Mouse (Mus musculus) fat pad, adult 2 months (tissue): Measurements from ENCODE around the gene Jmy.
"Not testable (repeated sequence)": the region's sequence is repeated elsewhere in the genome, so short reads cannot be mapped to it uniquely, and the experiment has no call there.

Experiments
- DNase-seq: peaks from one replicate; pipeline ENCODE4 v3.0.0-alpha.2; 2011; ENCODE audit warnings: low read depth, low spot score; ENCODE audit errors: extremely low read depth

The Jmy gene

DNA sequence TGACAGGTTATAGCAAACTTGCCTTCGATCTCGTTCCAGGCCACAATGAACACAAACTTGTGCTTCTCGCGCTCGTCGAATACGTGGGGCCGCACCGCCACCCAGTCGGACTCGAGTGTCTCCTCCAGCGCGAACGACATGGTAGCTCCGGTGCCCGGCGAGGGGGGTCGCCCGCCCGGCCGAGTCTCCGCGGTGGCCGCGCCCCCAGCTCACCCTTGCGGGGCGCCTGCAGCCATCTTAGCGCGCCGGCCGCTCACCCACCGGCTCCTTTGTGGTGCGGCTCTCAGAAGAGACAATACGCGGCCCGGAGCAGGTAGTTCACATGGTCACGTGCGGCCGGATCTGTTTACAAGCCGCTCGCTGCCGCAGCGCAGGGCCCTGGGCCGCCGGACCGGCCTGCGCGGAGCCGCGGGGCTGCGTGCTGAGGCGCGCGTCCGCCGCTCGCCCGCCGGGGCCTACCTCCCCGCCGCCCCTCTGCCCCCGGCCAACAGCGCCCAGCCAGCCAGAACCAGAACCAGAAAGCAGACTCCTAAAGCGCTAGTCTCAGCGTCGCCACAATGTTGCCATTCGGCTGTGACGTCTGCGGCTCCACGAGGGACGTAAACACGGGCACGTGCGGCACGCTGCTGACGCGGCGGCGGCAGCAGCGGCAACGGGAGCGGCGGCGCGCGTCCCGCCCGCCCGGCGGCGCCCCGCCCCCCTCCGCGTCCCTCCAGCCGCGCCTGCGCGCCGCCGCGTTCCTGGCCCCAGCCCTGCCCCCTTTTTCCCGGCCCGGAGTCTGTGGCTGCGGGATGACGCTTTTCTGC is at the start of gene Jmy:
Gene Jmy, minus strand, starts transcription at position 642 of the 806 bp plus-strand sequence.
- no peak for DNase-seq

- DNase-seq, result no peak
These were observed 48.0 kb upstream of the Jmy start for GRCm38 (mm10) chr13:93547641-93548040.

GRCm38 (mm10) chr13:93546011-93546410 is 46.4 kb upstream of the Jmy start:
- peak; percentile 75 for DNase-seq

DNA sequence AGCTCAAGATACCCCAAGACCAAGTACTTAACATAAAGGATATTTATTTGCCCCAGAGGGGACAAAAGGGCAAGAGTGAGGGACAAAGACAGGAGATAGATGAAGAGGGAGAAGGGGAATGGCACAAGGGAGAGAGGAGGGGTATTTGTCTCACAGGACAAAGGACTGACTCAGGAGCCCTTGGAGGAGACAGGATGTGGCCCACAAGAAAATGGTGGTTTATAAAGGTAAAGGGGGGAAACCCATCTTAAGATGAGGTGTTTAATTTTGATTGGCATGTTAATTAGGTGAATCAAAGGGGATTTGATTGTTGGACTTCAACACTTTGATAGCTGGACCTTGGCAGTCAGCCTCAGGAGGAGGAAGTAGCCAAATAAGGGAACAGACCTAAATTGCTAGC is 44.7 kb upstream of the Jmy start:
- DNase-seq, result no peak

DNA sequence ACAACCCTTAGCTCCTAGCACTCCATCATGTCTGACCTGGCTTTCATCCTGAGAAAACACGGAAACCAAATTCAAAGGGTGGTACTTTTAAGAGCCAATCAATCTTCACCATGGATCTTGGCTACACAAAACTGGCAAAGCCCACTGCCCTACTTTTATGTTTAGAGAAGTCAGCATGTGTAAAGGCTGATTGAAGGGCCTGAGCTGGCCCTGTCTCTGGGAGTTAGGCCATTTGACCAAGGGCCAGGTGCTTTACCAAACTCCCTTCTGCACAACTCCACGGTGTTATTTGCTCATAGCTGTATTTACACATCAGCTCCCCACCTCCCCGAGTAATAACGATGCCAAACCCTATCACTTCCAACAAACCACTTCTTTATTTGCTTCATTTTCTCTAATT is 39.7 kb upstream of the Jmy start:
- no peak for DNase-seq

DNA sequence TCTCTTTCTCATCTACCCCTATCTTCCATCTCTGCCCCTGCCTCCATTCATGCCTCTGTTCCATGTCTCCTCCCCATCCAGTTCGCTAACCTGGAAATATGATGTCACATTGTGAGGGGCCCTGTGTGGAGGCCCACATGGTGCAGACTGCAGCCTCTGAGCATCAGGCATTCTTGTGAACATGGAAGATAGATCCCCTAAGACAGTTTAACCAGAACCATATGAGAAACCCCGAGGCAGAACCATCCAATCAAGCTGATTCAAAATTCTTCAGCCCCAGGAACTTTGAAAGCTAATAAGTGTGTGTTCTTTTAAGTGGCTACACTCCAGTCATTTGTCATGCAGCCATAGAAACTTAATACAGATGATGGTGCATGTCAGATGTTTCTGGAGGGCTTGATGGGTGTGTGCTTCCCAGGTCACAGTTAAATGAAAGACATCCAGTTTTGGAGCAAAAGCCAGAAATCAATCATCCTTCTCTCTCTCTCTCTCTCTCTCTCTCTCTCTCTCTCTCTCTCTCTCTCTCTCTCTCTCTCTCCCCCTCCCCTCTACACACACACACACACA is 19.2 kb upstream of the Jmy start:
- DNase-seq, result no peak

DNA sequence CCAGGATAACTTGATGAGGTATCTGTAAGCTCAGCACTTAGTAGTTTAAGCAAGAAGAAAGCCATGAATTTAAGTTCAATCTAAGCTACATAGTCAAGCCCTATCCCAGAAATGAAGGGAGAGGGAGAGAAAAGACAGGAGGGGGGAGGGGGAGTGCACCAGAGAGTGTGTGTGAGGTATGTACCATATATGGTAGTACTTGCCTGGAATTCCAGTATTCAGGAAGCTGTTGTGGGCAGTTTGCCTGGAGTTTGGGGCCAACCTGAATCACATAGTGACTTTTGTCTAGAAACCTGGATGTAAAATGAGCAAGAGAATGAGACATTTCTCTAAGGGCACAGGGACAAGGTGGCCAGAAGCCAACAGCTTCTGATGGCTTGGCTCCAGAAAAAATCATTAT is 17.6 kb upstream of the Jmy start:
- no peak for DNase-seq

GRCm38 (mm10) chr13:93514000-93514795 is 14.6 kb upstream of the Jmy start:
- DNase-seq, result no peak

DNA sequence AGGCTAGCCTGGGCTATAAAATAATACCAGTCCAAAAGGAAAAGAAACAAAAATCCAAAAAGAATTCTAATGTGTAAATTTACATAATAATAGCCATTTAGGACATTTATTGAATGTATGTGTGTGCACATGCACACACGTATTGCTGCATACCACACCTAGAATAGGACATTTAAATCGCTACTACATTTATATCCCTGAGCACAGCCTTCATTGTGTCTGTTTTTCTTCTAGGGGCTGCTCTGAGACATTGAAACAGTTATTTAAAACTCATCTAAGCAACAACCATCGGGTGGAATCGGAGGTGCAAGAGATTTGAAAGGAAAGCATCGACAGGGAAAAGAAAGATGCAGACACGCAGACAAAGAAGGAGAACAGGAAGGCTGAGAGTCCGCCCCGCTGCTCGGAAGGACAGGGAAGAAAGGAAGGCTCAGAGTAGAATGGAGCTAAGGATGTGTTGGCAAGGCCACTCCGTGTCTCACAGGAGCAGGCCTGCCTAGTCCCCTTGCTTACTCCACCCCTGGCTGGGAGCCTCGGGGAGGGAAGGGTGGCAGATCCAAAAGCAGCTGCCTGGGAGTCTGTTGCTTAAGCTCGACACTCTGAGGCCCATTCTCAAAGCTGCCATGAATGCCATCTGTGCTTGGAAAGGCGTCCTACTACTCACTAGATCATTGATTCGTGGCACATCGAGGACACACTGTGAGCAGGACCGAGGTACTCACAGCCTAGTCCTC is 11.0 kb upstream of the Jmy start:
- no peak for DNase-seq

- DNase-seq, result not testable (repeated sequence)
These were observed 7.3 kb upstream of the Jmy start for GRCm38 (mm10) chr13:93506920-93507319.

GRCm38 (mm10) chr13:93501724-93502123 is 2.1 kb upstream of the Jmy start:
- DNase-seq, result no peak

- no peak for DNase-seq
These were observed 495 bp upstream of the Jmy start for GRCm38 (mm10) chr13:93499973-93500633.

DNA sequence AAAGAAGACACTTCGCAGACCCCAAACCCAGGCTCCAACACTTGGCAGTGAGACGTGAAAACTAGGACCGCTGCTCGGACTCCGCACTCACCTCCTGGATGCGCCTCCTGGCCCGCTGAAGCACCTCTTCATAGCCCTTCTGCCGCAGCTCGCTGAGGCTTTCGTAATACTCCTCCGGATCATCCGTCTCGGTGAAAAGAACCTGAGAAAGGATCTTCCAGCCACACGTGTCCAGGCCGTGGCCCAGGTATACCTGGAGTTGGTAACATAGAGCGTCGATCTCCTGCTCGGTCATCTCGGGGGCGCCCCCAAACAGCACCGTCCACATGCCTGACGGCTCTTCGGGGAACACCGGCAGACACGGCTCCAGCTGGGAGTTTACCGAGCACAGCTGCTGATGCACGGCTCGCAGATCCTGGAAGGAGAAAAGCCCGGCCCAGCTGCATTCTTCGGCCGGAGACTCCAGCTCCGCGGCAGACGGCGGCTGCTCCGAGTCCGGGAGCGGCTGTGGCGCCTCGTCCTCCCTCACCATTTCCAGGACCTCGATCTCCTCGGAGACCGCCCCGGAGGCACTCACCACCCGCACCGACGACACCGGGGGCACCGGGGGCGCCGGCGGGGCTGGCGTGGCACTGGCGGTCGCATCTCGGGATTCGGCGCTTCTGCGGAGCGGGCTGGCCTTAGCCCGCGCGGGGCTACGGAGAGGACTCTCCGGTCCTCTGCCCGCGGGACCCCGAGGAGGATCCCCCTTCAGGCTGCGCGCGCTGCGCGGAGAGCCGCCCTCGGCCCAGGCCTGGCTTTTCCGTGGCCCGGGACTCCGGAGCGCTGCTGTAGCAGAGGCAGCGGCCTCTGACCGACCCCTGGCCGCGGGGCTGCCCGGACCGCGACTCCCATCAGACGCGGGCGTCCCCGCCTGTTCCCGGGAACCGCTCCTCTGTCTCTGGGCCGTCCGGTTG is 1.1 kb downstream of the Jmy start:
- no peak for DNase-seq

- DNase-seq, result no peak
These were observed 2.6 kb downstream of the Jmy start for GRCm38 (mm10) chr13:93496977-93497376.

- DNase-seq, result peak; percentile 55
These were observed 11.1 kb downstream of the Jmy start for GRCm38 (mm10) chr13:93488510-93488909.

DNA sequence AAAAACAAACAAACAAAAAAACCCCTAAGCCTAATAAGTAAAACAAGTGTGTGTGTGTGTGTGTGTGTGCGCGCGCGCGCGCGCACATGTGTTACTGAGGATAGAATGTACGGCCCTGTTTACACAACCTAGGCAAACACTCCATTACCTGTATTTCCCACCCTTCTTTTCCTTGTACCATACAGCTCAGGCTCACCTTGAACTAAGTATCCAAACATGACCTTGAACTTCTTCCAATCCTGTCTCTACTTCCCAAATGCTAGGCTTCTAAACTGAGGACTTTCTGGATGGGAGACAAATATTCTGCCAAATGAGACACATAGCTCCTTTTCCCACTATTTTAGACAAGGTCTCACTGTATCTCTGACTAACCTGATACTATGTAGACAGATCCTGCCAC is 11.9 kb downstream of the Jmy start:
- DNase-seq, result no peak

- DNase-seq, result no peak
These were observed 15.3 kb downstream of the Jmy start for GRCm38 (mm10) chr13:93484276-93484675.

- no peak for DNase-seq
These were observed 18.5 kb downstream of the Jmy start for GRCm38 (mm10) chr13:93481110-93481509.

GRCm38 (mm10) chr13:93478344-93478743 is 21.3 kb downstream of the Jmy start:
- DNase-seq, result no peak

DNA sequence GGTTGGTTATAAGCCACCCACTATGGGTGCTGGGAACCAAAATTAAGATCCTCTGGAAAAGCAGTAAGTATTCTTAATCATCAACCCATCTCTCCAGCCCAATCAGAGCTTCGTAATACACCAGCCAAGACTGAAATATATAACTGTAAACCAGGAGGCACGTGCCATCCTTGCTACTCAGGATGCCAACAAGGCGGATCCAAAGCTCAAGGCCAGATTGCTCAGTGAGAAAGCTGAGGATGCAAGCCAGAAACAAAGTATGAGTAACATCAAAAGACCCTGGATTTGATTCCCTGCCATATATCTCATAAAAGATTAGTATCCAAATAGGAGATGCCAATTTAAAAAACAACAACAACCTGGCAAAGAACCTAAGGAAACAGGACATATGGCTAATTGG is 31.3 kb downstream of the Jmy start:
- DNase-seq, result no peak
